Mouse (Mus musculus) megakaryocyte, embryonic 14.5 days (primary cell): ENCODE results near the gene Coasy. TPM values are rescaled to one million over a fixed set of nuclear protein-coding genes. Genes with fewer than 3 reads are reported as not detected.
A peak's percentile ranks its signal among the peaks of the same experiment; 100 is the strongest.

ENCODE experiments used
- H3K27me3 ChIP-seq: replicated peaks from 2 replicates; pipeline ENCODE3; 2012; ENCODE audit warnings: inconsistent platforms
- H3K36me3 ChIP-seq: replicated peaks from 2 replicates; pipeline ENCODE3; 2012; ENCODE audit warnings: low read length, inconsistent platforms, mixed read lengths
- H3K4me1 ChIP-seq: 2 replicates; pipeline ENCODE4 v1.6.1; 2012; ENCODE audit warnings: inconsistent platforms
- H3K4me3 ChIP-seq: replicated peaks from 2 replicates; pipeline ENCODE3; 2012; ENCODE audit warnings: moderate library complexity, mild to moderate bottlenecking, inconsistent platforms
- H3K9me3 ChIP-seq: 2 replicates; pipeline ENCODE4 v1.6.1; 2012; ENCODE audit warnings: inconsistent platforms
- FLI1 ChIP-seq: IDR thresholded peaks from 2 replicates; pipeline ENCODE4 v1.6.1; 2012; ENCODE audit warnings: low read length, inconsistent platforms, mixed read lengths
- GATA1 ChIP-seq: IDR thresholded peaks from 3 replicates; pipeline ENCODE4 v1.6.1; 2012; ENCODE audit warnings: mixed read lengths, low read length, inconsistent platforms, borderline replicate concordance
- polyA plus RNA-seq: library from polyadenylated mRNA; stranded (reverse); fragments of >175 nt; gene quantifications from 2 replicates; pipeline ENCODE4 v1.2.3, GENCODE M21; 2012; ENCODE audit warnings: low replicate concordance; ENCODE audit not compliant: insufficient read depth

The Coasy gene
- polyA plus RNA-seq, 1 experiment: 17.7 TPM

DNA sequence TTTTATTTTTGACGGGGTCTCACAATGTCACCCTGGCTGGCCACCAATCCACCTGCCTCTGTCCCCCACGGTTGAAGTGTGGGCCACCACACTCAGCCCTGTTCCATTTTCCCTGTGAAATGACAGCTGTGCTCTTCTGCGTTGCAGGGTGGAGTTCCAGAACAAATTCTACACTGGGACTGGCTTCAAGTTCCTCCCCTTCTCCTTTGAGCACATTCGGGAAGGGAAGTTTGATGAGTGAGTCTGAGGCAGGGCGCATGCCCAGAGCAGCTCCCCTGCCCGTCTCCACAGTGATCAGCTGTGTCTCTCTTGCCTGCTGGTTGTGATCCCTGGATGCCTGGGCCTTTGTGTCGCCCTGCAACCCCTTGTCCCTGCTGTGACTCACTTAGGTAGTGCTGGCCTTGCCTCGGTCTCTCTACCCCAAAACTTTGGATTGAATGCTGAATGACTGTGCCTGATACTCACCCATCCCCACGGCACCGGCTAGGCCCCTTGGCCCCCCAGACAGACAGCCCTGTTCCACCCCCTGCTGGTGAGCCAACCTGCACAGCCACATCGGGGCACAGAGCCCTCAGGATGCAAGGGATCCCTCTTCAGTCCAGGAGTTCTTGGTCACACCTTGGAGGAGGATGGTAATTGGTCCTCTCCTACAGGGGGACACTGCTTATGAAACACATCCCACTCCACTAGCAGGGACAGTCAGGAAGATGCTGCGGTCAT lies 20.0 kb upstream of the Coasy start:
- Histone ChIP-seq H3K4me3 (peak overlapping the region; percentile 70), H3K27me3 (no peaks in the 10 kb centered on the region), H3K4me1 (peaks cover 100% of the 10 kb centered on the region), H3K9me3 (no peaks in the 10 kb centered on the region), H3K36me3 (peaks cover 79% of the 10 kb centered on the region)
- TF ChIP-seq GATA1: no peak

DNA sequence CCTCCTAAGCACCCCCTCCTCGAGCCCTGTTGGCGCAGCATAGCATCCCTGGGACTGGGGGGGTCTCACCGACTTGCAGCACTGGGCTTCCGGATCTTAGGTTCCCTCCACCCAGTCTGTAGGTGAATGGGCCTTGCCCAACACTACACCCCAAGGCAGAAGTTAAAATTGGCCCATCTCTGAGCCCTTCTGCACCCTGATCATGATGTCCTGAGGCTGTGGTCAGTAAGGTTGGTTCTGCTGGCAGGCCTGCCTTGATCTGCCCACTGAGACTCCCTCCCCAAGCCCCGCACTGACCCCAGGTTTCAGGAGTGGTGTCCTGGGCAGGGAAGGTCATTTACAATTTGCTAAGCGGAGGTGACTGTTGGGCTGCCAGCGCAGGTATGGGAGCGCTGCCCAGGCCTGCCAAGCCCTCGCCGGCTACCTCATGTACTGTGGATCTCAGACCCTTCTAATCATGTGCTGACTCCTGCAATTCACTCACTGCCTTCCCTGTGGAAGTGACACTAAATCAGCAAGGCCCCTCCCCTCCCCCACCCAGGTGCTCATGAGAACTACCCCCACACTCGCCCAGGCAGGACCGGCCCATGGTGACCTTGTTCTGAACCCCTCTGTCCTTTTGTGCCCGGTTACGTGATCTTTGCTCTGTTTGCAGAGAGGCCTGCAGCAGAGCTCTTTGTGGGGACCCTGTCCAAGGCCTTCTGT lies 19.2 kb upstream of the Coasy start:
- Histone ChIP-seq H3K36me3 (peaks cover 71% of the 10 kb centered on the region), H3K4me1 (peaks cover 100% of the 10 kb centered on the region), H3K4me3 (peak overlapping the region; percentile 87), H3K27me3 (no peaks in the 10 kb centered on the region), H3K9me3 (no peaks in the 10 kb centered on the region)
- TF ChIP-seq FLI1: no peak

GRCm38 (mm10) chr11:101063676-101064327 lies 18.6 kb upstream of the Coasy start:
- Histone ChIP-seq H3K4me3 (peak overlapping the region; percentile 87), H3K4me1 (peaks cover 98% of the 10 kb centered on the region), H3K9me3 (no peaks in the 10 kb centered on the region), H3K36me3 (peaks cover 65% of the 10 kb centered on the region), H3K27me3 (no peaks in the 10 kb centered on the region)
- TF ChIP-seq FLI1 (peak; percentile 51; the same call in 1 of the 2 replicates), GATA1 (peak; percentile 91)

GRCm38 (mm10) chr11:101064462-101064861 lies 17.9 kb upstream of the Coasy start:
- peak overlapping the region; percentile 87 for H3K4me3 ChIP-seq
- H3K36me3 ChIP-seq: peaks cover 58% of the 10 kb centered on the region
- peaks cover 98% of the 10 kb centered on the region for H3K4me1 ChIP-seq

GRCm38 (mm10) chr11:101065002-101065401 lies 17.4 kb upstream of the Coasy start:
- Histone ChIP-seq H3K36me3 (peaks cover 53% of the 10 kb centered on the region), H3K4me1 (peaks cover 94% of the 10 kb centered on the region)
- no peak for TF ChIP-seq FLI1
- TF ChIP-seq GATA1: no peak

More at GRCm38 (mm10) chr11:101064462-101064861, 17.9 kb upstream of the Coasy start:
- Histone ChIP-seq H3K9me3 (no peaks in the 10 kb centered on the region), H3K27me3 (no peaks in the 10 kb centered on the region)
- TF ChIP-seq GATA1 (no peak), FLI1 (no peak)

GRCm38 (mm10) chr11:101066549-101067412 lies 15.6 kb upstream of the Coasy start:
- Histone ChIP-seq H3K9me3 (no peaks in the 10 kb centered on the region), H3K4me1 (peaks cover 93% of the 10 kb centered on the region), H3K36me3 (peaks cover 43% of the 10 kb centered on the region), H3K4me3 (peak overlapping the region; percentile 73), H3K27me3 (peaks cover 5% of the 10 kb centered on the region)
- TF ChIP-seq FLI1 (no peak), GATA1 (no peak)

More at GRCm38 (mm10) chr11:101065002-101065401, 17.4 kb upstream of the Coasy start:
- H3K9me3 ChIP-seq: no peaks in the 10 kb centered on the region
- H3K4me3 ChIP-seq: peak overlapping the region; percentile 53
- no peaks in the 10 kb centered on the region for H3K27me3 ChIP-seq

GRCm38 (mm10) chr11:101069391-101070188 lies 12.8 kb upstream of the Coasy start, which contains the start of gene Naglu:
Gene Naglu, plus strand, starts transcription at chr11:101070012.
- H3K27me3 ChIP-seq: peaks cover 8% of the 10 kb centered on the region

DNA sequence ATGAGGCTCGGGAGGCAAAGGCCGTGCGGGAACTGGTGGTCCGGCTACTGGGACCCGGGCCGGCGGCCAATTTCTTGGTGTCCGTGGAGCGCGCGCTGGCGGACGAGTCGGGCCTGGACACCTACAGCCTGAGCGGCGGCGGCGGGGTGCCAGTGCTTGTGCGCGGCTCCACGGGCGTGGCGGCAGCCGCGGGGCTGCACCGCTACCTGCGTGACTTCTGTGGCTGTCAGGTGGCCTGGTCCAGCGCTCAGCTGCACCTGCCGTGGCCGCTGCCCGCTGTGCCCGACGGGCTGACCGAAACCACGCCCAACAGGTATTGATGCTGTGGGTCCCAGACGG lies 12.2 kb upstream of the Coasy start:
- H3K36me3 ChIP-seq: peaks cover 44% of the 10 kb centered on the region
- H3K27me3 ChIP-seq: peaks cover 8% of the 10 kb centered on the region
- TF ChIP-seq GATA1 (no peak), FLI1 (no peak)

More at GRCm38 (mm10) chr11:101069391-101070188, 12.8 kb upstream of the Coasy start, which contains the start of gene Naglu:
- Histone ChIP-seq H3K9me3 (0 out of 2 replicates have a peak, but pooled peaks cover 4% of the 10 kb centered on the region), H3K4me1 (peaks cover 89% of the 10 kb centered on the region), H3K36me3 (peaks cover 46% of the 10 kb centered on the region), H3K4me3 (peak within 1 kb of the TSS; percentile 96)
- TF ChIP-seq FLI1 (no peak), GATA1 (no peak)

More for the DNA sequence above, 12.2 kb upstream of the Coasy start:
- Histone ChIP-seq H3K9me3 (0 out of 2 replicates have a peak, but pooled peaks cover 4% of the 10 kb centered on the region), H3K4me1 (peaks cover 83% of the 10 kb centered on the region), H3K4me3 (peak overlapping the region; percentile 96)
